Mouse (Mus musculus) spleen, adult 2 months (tissue): ENCODE measurements around the gene 2210408I21Rik.

ENCODE experiments used
- CTCF ChIP-seq: fragments of 200-500 bp; IDR thresholded peaks from 2 replicates; pipeline ENCODE4 v1.5.1; 2011; ENCODE audit warnings: mild to moderate bottlenecking, inconsistent platforms; ENCODE audit not compliant: insufficient read depth, insufficient read length, insufficient replicate concordance; ENCODE audit errors: extremely low read depth
- POLR2A ChIP-seq: fragments of 200-500 bp; IDR thresholded peaks from 2 replicates; pipeline ENCODE4 v1.6.1; 2011; ENCODE audit warnings: low read depth, low read length, inconsistent platforms

DNA sequence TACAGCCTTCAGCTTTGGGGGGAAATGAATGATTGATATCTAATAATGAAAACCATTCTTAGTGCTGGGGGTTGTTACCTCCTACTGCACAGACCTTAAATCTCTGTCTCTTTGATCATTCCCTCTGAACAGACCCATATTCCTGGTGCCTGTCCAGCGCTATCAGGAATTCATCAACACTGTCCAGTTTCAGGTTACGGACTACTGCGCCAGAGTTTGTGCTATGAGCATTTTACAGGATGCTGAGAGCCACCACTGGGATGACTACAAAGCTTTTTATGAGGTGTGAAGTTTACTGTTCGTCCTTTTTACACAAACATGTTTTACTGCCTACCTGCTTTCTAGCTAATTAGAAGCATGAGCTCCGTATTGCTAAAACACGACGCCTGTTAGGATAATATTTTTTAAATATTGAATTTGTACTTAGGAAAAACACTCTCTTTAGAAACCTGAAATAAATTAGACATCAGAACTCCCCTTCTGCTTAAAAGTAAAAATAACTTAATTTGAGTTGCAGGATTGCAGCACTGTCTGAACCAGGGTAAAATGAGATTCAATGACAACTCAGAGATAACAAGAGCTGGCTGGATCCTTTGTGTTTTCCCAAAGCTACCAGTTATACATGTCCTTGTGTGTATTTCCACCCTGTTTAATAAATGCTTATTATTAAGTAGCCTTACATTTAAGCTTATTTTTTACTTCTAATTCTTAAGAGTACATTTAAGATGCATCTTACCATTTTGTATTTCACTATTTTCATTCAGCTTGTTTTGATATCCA, 128.2 kb downstream of the 2210408I21Rik start:
- no peak for TF ChIP-seq POLR2A
- no peak for TF ChIP-seq CTCF
